Mouse (Mus musculus): ENCODE measurements around the gene Rptor. TPM values are rescaled to one million over a fixed set of nuclear protein-coding genes. Genes with fewer than 3 reads are reported as not detected.

Gene Rptor
- total and polyA plus RNA-seq, 3 experiments = 33.9 to 34.9 TPM; not detected in 1

DNA sequence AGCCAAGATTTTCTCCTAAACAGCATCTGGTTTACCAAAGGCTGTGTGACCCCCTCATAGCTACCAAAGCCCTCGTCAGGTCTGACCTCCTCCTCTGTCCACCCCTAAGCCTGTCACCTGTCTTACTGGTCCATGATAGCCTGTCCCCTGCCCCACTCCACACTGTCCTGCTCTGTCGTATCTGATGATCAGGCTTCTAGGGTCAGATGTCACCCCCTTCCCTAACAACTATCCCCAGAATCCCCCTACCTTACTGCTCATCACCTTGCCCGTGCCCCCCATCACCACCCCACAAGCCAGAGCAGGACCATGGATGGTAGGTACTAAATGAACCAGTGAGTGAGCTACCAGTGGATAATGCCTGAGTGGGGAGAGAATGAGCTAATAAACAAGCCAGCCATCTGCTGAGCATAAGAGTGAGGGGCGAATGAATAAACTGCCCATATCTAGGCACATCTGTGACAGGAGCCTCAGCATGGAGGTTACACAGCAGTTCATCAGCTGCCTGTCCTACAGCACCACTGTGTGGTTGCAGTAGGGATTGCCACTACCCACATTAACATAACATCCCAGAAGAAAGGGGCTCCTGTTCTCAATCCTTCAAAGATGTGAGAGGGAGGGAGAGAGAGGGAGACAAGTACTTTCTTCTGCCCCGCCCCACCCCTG, 302.0 kb downstream of the Rptor start (continued):
- TF ChIP-seq MYC (IDR thresholded peaks at IDR 0.05; ENCODE audit: low read depth, low read length) (no peak), CHD2 (IDR thresholded peaks at IDR 0.05; ENCODE audit: low read length) (no peak), NRF1 (IDR thresholded peaks at IDR 0.05; ENCODE audit: insufficient read depth, low read depth, low read length, poor library complexity, severe bottlenecking) (no peak), USF2 (IDR thresholded peaks at IDR 0.05; ENCODE audit: borderline replicate concordance in 1 of 2, insufficient read depth in 1 of 2, low read depth in 1 of 2, low read length in 2 of 2) (no peak), MAX (IDR thresholded peaks at IDR 0.05; ENCODE audit: low read length) (no peak), MAFK (IDR thresholded peaks at IDR 0.05; ENCODE audit: borderline replicate concordance, low read depth, low read length) (no peak), GATA1 (IDR thresholded peaks at IDR 0.05; ENCODE audit: low read depth, low read length) (peak; percentile 25; the same call in 1 of the 2 replicates), TCF12 (IDR thresholded peaks at IDR 0.05; ENCODE audit: low read depth, low read length) (0 out of 2 replicates have a peak, but pooled peaks have one; percentile 27), MEF2A (IDR thresholded peaks at IDR 0.05; ENCODE audit: extremely low read depth, insufficient replicate concordance, low read depth, low read length, poor library complexity, severe bottlenecking) (no peak), CTCF (IDR thresholded peaks at IDR 0.05 in 2 of 3, conservative IDR thresholded peaks at IDR 0.05 in 1 of 3; ENCODE audit: control insufficient read depth in 1 of 3, insufficient read depth in 1 of 3, low read depth in 2 of 3, low read length in 3 of 3, poor library complexity in 1 of 3, severe bottlenecking in 1 of 3) (peak in 2 of 3 experiments; percentile 96 to 100), BHLHE40 (IDR thresholded peaks at IDR 0.05; ENCODE audit: borderline replicate concordance, low read depth, low read length) (peak; percentile 14; the same call in 1 of the 2 replicates), MAZ (IDR thresholded peaks at IDR 0.05; ENCODE audit: low read depth, low read length) (peak; percentile 29; the same call in 1 of the 2 replicates), ZMIZ1 (IDR thresholded peaks at IDR 0.05; ENCODE audit: low read depth, low read length) (no peak), CHD1 (IDR thresholded peaks at IDR 0.05; ENCODE audit: low read depth, low read length) (no peak), SMC3 (IDR thresholded peaks at IDR 0.05; ENCODE audit: low read depth, low read length) (peak; percentile 98), KAT2A (conservative IDR thresholded peaks at IDR 0.05; ENCODE audit: low read depth, low read length) (no peak), TBP (IDR thresholded peaks at IDR 0.05; ENCODE audit: low read depth, low read length) (no peak)

DNA sequence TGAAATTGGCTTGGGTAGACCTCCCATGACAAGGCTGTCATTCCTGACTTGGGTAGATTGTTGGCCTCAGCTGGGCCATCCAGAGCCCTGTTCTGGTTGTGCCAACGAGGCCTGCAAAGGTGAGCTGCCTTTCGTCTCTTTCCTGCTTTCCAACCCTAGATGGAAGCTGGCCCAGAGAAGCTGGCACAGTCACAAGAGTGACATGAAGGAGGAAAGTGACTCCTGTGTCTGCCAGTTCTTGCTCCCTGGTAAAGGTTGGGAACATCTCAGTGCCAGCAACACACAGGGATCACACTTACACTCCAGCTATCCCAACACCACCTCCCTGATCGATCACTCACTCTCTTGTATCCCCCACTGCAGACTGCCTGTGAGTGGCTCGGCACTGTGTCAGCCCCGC, 303.1 kb downstream of the Rptor start:
- Histone ChIP-seq H3K36me3 (ENCODE audit: control insufficient read depth in 1 of 2, insufficient read depth in 2 of 2, low read length in 2 of 2) (no peaks in the 10 kb centered on the region), H3K79me2 (ENCODE audit: control insufficient read depth, insufficient read depth, low read length, poor library complexity) (no peaks in the 10 kb centered on the region; the same call in 1 of the 2 replicates), H3K4me1 (ENCODE audit: control insufficient read depth in 1 of 2, insufficient read depth in 2 of 2, low read length in 2 of 2) (peaks cover 0 to 11% of the 10 kb centered on the region in 2 experiments; a peak in 2 of 4 replicates), H3K4me3 (ENCODE audit: control insufficient read depth in 1 of 2, insufficient read depth in 1 of 2, low read depth in 2 of 2, low read length in 2 of 2) (no peak overlapping the region), H3K27me3 (ENCODE audit: control insufficient read depth in 1 of 2, insufficient read depth in 2 of 2, low read length in 2 of 2) (no peaks in the 10 kb centered on the region), H3K9ac (ENCODE audit: control insufficient read depth, low read depth, low read length, poor library complexity, severe bottlenecking) (no peak overlapping the region), H3K27ac (ENCODE audit: control insufficient read depth, low read depth, low read length) (no peak overlapping the region), H3K9me3 (replicated peaks; ENCODE audit: insufficient read depth, low read length) (no peaks in the 10 kb centered on the region)
- no peak for TF ChIP-seq MYC (IDR thresholded peaks at IDR 0.05; ENCODE audit: low read depth, low read length)
- TF ChIP-seq GABPA (IDR thresholded peaks at IDR 0.05; ENCODE audit: low read depth, low read length) = no peak
- TF ChIP-seq POLR2AphosphoS2 (IDR thresholded peaks at IDR 0.05; ENCODE audit: low read length) = no peak
- TF ChIP-seq GATA1 (IDR thresholded peaks at IDR 0.05; ENCODE audit: low read depth, low read length) = no peak
- TF ChIP-seq MAX (IDR thresholded peaks at IDR 0.05; ENCODE audit: low read length) = no peak
- no peak for TF ChIP-seq SIN3A (IDR thresholded peaks at IDR 0.05; ENCODE audit: low read length)
- no peak for TF ChIP-seq ETS1 (IDR thresholded peaks at IDR 0.05; ENCODE audit: low read depth, low read length)
- TF ChIP-seq ZKSCAN1 (IDR thresholded peaks at IDR 0.05; ENCODE audit: low read depth, low read length) = no peak
- no peak for TF ChIP-seq USF2 (IDR thresholded peaks at IDR 0.05; ENCODE audit: borderline replicate concordance in 1 of 2, insufficient read depth in 1 of 2, low read depth in 1 of 2, low read length in 2 of 2)
- no peak for TF ChIP-seq MXI1 (IDR thresholded peaks at IDR 0.05; ENCODE audit: low read depth, low read length)
- TF ChIP-seq TBP (IDR thresholded peaks at IDR 0.05; ENCODE audit: low read depth, low read length) = no peak
- TF ChIP-seq RCOR1 (IDR thresholded peaks at IDR 0.05; ENCODE audit: low read depth, low read length) = no peak
- no peak for TF ChIP-seq POLR2A (IDR thresholded peaks at IDR 0.05; ENCODE audit: control insufficient read depth in 1 of 2, insufficient read depth in 1 of 2, low read depth in 1 of 2, low read length in 2 of 2, poor library complexity in 1 of 2)
- no peak for TF ChIP-seq MAZ (IDR thresholded peaks at IDR 0.05; ENCODE audit: low read depth, low read length)
- no peak for TF ChIP-seq EP300 (IDR thresholded peaks at IDR 0.05; ENCODE audit: low read depth in 1 of 2, low read length in 2 of 2)
- no peak for TF ChIP-seq JUND (IDR thresholded peaks at IDR 0.05; ENCODE audit: low read depth, low read length)
- TF ChIP-seq HCFC1 (IDR thresholded peaks at IDR 0.05; ENCODE audit: low read depth, low read length) = no peak
- no peak for TF ChIP-seq MYB (IDR thresholded peaks at IDR 0.05; ENCODE audit: low read depth, low read length)
- TF ChIP-seq NELFE (IDR thresholded peaks at IDR 0.05; ENCODE audit: low read depth, low read length) = no peak
- TF ChIP-seq E2F4 (IDR thresholded peaks at IDR 0.05; ENCODE audit: borderline replicate concordance, low read depth, low read length) = no peak
- DNase-seq (ENCODE audit: low read depth, low spot score) = no peak

Measured in MEL (cell line).